Mouse (Mus musculus) thymus, adult 2 months (tissue): ENCODE data around the gene Ogg1.

Experiments used
- CTCF ChIP-seq: fragments of 200-500 bp; IDR thresholded peaks from 2 replicates; pipeline ENCODE4 v1.5.1; 2012; ENCODE audit warnings: mild to moderate bottlenecking, control low read depth, low read length, moderate library complexity, borderline replicate concordance; ENCODE audit not compliant: control insufficient read depth, poor library complexity, insufficient read depth; ENCODE audit errors: extremely low read depth
- POLR2A ChIP-seq: fragments of 200-500 bp; IDR thresholded peaks from 2 replicates; pipeline ENCODE4 v1.6.1; 2012; ENCODE audit warnings: mild to moderate bottlenecking, low read length, control low read depth, moderate library complexity; ENCODE audit not compliant: control insufficient read depth, poor library complexity, insufficient read depth; ENCODE audit errors: extremely low read depth

DNA sequence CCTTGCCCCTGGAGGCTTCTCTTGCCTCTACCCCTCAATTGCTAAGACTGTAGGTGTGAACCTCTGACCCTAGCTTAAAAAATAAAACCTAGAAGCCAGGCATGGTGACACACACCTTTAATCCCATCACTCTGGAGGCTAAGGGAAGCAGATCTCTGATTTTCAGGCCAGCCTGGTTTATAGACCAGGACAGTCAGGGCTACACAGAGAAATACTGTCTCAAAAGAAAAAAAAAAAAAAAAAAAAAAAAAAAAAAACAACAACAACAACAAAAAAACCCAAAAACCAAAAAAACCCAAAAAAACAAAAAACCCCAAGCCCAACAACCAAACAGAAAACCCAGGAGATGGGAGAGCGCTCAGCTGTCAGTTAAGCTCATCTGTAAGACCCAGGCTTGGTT is 40.8 kb downstream of the Ogg1 start:
- TF ChIP-seq CTCF (no peak), POLR2A (no peak)
